Mouse (Mus musculus) limb, embryonic 15.5 days (tissue): ENCODE results near the gene Gm10401. TPM values are rescaled to one million over a fixed set of nuclear protein-coding genes. Genes with fewer than 3 reads are reported as not detected.
"Not testable (repeated sequence)": the region's sequence is repeated elsewhere in the genome, so short reads cannot be mapped to it uniquely, and the experiment has no call there.

ENCODE experiments used
- ATAC-seq: fragments of 200-750 bp; cut with Nextera tagmentation; 2 replicates; pipeline ENCODE4 v1.8.0; 2017; ENCODE audit warnings: low read depth, moderate TSS enrichment; ENCODE audit not compliant: insufficient number of reproducible peaks, low FRiP score, low TSS enrichment
- H3K27ac ChIP-seq: fragments of 300-500 bp; sonication (generic); 2 replicates; pipeline ENCODE4 v1.5.1; 2015; ENCODE audit warnings: moderate library complexity, mild to moderate bottlenecking, inconsistent platforms
- H3K27me3 ChIP-seq: fragments of 300-500 bp; sonication (generic); 2 replicates; pipeline ENCODE4 v1.6.1; 2015; ENCODE audit warnings: inconsistent platforms
- H3K36me3 ChIP-seq: fragments of 300-500 bp; sonication (generic); 2 replicates; pipeline ENCODE4 v1.6.1; 2015; ENCODE audit warnings: inconsistent platforms
- H3K4me1 ChIP-seq: fragments of 300-500 bp; sonication (generic); 2 replicates; pipeline ENCODE4 v1.6.1; 2015; ENCODE audit warnings: inconsistent platforms
- H3K4me2 ChIP-seq: fragments of 300-500 bp; sonication (generic); 2 replicates; pipeline ENCODE4 v1.6.1; 2015; ENCODE audit warnings: mild to moderate bottlenecking, inconsistent platforms
- H3K4me3 ChIP-seq: fragments of 300-500 bp; sonication (generic); 2 replicates; pipeline ENCODE4 v1.5.1; 2015; ENCODE audit warnings: mild to moderate bottlenecking, inconsistent platforms
- H3K9ac ChIP-seq: fragments of 300-500 bp; sonication (generic); 2 replicates; pipeline ENCODE4 v1.6.1; 2015; ENCODE audit warnings: inconsistent platforms
- H3K9me3 ChIP-seq: fragments of 300-500 bp; sonication (generic); 2 replicates; pipeline ENCODE4 v1.6.1; 2016; ENCODE audit warnings: inconsistent platforms
- WGBS: fragments of 180-500 bp; shearing (Covaris S2); methylation state at CpG from one replicate; pipeline ENCODE4 v1.1.7; 2015; 5-methylcytosine and 5-hydroxymethylcytosine counted together
- polyA plus RNA-seq: library from polyadenylated mRNA; unstranded; fragments of >200 nt; fragmentation: Nextera tagmentation; extraction: Ambion mirVana; gene quantifications from 2 replicates; pipeline ENCODE4 v1.2.1, GENCODE M21; 2015

Gm10401 gene
- polyA plus RNA-seq, 1 experiment from 2014 or later: 48.3 TPM

DNA sequence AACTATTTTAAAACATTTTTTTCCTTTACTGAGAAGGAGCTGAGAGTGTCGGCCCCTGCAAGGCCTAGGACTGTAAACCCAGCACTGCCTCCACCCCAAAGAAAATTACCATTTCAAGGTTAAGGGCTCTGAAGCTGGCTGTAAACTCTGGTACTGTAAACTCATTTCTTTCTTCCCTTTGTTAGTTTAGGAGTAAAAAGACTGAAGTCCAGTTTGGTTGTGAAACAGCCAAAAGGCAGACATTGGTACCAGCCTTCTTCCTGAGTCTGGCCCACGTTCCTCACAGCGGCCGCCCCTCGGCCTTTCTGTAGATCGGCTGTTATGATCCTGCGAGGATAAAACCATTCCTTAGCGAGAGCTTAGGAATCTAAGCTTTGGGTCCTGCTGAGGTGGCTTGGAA, 16.4 kb upstream of the Gm10401 start:
- Histone ChIP-seq H3K27ac (no peak overlapping the region), H3K9ac (no peak overlapping the region), H3K27me3 (no peaks in the 10 kb centered on the region), H3K4me3 (no peak overlapping the region), H3K4me1 (peaks cover 7% of the 10 kb centered on the region), H3K9me3 (no peaks in the 10 kb centered on the region), H3K36me3 (peaks cover 68% of the 10 kb centered on the region), H3K4me2 (no peak overlapping the region)
- no peak for ATAC-seq
- 94% methylated on average over 8 of the region's 8 CpGs for WGBS

DNA sequence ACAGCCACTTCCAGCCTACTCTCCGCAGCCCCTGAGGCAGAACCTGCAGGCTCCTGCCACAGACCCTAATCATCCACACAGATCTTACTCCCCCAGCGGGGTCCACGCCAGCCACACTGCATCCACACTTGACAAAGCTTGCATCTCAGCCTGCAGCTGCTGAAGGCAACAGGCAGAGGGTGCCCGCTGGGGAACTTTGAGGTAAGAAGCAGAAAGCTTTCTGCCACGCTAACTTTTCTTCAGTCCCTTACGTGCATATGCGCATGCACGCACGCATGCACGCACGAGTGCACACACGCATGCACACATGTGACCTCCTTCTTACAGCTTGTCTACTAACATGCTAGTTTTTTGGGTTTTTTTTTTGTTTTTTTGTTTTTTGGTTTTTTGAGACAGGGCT, 15.1 kb upstream of the Gm10401 start:
- WGBS: 95% methylated on average over 12 of the region's 12 CpGs
- Histone ChIP-seq H3K36me3 (peaks cover 68% of the 10 kb centered on the region), H3K4me2 (no peak overlapping the region), H3K27ac (no peak overlapping the region), H3K9me3 (no peaks in the 10 kb centered on the region), H3K4me1 (no peaks in the 10 kb centered on the region), H3K9ac (no peak overlapping the region), H3K4me3 (no peak overlapping the region), H3K27me3 (no peaks in the 10 kb centered on the region)
- no peak for ATAC-seq

DNA sequence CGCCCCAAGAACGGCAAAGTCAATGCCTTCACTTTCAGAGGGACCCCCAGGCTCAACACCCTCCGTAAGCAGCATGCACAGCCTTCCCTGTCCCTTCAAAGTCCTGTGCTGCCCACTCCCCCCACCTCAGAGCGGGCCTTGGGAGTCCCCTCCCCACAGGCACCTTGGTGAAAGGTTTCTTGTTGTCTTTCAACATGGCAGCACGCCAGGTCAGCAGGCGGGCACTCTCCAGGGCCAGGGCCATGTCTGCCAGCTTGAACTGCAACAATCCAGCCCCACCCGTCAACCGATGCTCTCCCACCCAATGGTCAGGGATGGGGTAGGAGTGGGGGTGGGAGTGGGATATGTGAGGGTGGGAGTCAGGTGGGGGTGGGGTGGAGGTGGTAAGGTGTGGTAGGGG, 13.1 kb upstream of the Gm10401 start:
- Histone ChIP-seq H3K36me3 (peaks cover 61% of the 10 kb centered on the region), H3K27me3 (no peaks in the 10 kb centered on the region), H3K9me3 (no peaks in the 10 kb centered on the region), H3K27ac (no peak overlapping the region), H3K4me1 (no peaks in the 10 kb centered on the region), H3K4me3 (no peak overlapping the region), H3K9ac (no peak overlapping the region), H3K4me2 (no peak overlapping the region)
- 89% methylated on average over 7 of the region's 8 CpGs for WGBS
- ATAC-seq: no peak

DNA sequence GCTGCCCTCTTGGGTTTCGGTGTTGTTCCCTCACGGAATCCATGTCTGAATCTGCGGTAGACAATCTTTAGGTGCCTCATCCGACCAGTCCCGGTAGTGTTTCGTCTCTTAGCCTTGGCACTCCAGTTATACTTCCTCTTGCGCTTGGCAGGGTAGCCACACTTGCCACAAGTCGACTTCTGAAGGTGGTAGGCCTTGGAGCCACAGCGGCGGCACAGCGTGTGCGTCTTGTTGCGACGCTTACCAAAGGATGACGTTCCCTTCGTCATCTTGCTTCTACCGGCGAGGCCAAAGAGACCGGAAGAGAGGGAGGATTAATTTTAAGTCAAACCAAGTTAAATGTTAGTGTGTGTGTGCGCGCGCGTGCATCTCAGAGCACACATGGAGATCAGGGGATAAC, 5.2 kb upstream of the Gm10401 start:
- H3K9me3 ChIP-seq, H3K4me1 ChIP-seq, H3K27ac ChIP-seq, ATAC-seq, H3K4me2 ChIP-seq, H3K4me3 ChIP-seq, H3K27me3 ChIP-seq, H3K9ac ChIP-seq: not testable (repeated sequence)
- WGBS: 96% methylated on average over 23 of the region's 23 CpGs
- peaks cover 36% of the 10 kb centered on the region for H3K36me3 ChIP-seq

GRCm38 (mm10) chr5:115102231-115102630, 4.1 kb upstream of the Gm10401 start:
- H3K4me1 ChIP-seq: no peaks in the 10 kb centered on the region
- peaks cover 37% of the 10 kb centered on the region for H3K36me3 ChIP-seq
- no peak for ATAC-seq
- H3K27ac ChIP-seq: no peak overlapping the region
- no peak overlapping the region for H3K9ac ChIP-seq
- no peak overlapping the region for H3K4me3 ChIP-seq
- H3K27me3 ChIP-seq: no peaks in the 10 kb centered on the region
- 85% methylated on average over 2 of the region's 2 CpGs for WGBS
- no peaks in the 10 kb centered on the region for H3K9me3 ChIP-seq
- no peak overlapping the region for H3K4me2 ChIP-seq

- H3K27me3 ChIP-seq: no peaks in the 10 kb centered on the region
- WGBS: 76% methylated on average over 6 of the region's 6 CpGs
- no peaks in the 10 kb centered on the region for H3K9me3 ChIP-seq
- no peaks in the 10 kb centered on the region for H3K4me1 ChIP-seq
- no peak overlapping the region for H3K4me2 ChIP-seq
- H3K4me3 ChIP-seq: no peak overlapping the region
- ATAC-seq: no peak; the same call in 1 of the 2 replicates
- H3K9ac ChIP-seq: no peak overlapping the region
- no peak overlapping the region for H3K27ac ChIP-seq
- H3K36me3 ChIP-seq: peaks cover 54% of the 10 kb centered on the region
Observed at GRCm38 (mm10) chr5:115100473-115100872, 2.4 kb upstream of the Gm10401 start.

GRCm38 (mm10) chr5:115099991-115100390, 1.9 kb upstream of the Gm10401 start:
- Histone ChIP-seq H3K27me3 (no peaks in the 10 kb centered on the region), H3K4me2 (no peak overlapping the region), H3K9ac (no peak overlapping the region), H3K4me1 (no peaks in the 10 kb centered on the region), H3K9me3 (no peaks in the 10 kb centered on the region), H3K4me3 (no peak overlapping the region), H3K36me3 (peaks cover 59% of the 10 kb centered on the region), H3K27ac (no peak overlapping the region)
- 88% methylated on average over 9 of the region's 9 CpGs for WGBS
- no peak for ATAC-seq

DNA sequence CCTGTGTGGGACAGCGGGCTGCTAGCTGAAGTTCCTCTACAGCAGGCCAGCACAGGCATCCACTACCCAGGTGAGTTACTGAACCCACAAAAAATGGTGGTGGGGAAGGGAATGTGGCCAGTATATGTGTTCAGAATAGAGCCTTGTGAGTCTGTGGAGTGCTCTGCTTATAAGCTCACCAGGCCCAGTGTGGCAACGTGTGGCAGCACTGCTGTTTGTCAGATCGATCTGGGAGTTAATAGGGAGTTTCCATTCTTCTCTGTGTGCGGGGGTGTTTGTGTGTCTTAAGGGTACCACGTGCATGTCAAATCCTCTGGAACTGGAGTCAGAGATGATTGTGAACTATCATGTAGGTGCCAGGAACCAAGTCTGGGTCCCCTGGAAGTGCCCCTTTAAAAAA, 1.4 kb upstream of the Gm10401 start:
- Histone ChIP-seq H3K27me3 (no peaks in the 10 kb centered on the region), H3K4me2 (no peak overlapping the region), H3K36me3 (peaks cover 64% of the 10 kb centered on the region), H3K27ac (no peak overlapping the region), H3K9me3 (no peaks in the 10 kb centered on the region), H3K9ac (no peak overlapping the region), H3K4me1 (no peaks in the 10 kb centered on the region), H3K4me3 (no peak overlapping the region)
- 81% methylated on average over 5 of the region's 5 CpGs for WGBS
- ATAC-seq: no peak

DNA sequence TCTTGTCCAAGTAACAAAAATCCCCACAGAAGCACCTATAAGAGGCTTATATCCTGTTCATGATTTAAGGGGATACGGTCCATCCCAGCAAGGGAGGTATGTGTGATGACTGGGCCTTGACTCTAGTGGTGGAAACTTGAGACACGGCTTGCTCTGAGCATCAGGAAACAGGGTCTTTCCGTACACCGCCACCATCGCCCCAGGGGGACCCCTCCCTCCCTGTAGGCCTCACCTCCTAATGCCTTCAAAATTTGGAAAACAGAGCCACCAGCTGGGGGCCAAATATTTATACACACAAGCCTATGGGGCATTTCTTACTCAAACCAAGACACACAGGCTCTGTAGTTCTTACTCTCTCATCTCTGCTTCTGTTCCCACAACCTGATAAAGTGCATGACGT, 6.3 kb downstream of the Gm10401 start:
- ATAC-seq: no peak
- Histone ChIP-seq H3K4me1 (no peaks in the 10 kb centered on the region), H3K27ac (no peak overlapping the region), H3K9ac (no peak overlapping the region), H3K9me3 (no peaks in the 10 kb centered on the region; the same call in 1 of the 2 replicates), H3K4me2 (no peak overlapping the region), H3K4me3 (no peak overlapping the region), H3K27me3 (no peaks in the 10 kb centered on the region), H3K36me3 (peaks cover 84% of the 10 kb centered on the region)
- 72% methylated on average over 6 of the region's 6 CpGs for WGBS

GRCm38 (mm10) chr5:115091015-115091414, 7.1 kb downstream of the Gm10401 start:
- H3K27ac ChIP-seq: no peak overlapping the region
- H3K36me3 ChIP-seq: peaks cover 84% of the 10 kb centered on the region
- no peak overlapping the region for H3K4me3 ChIP-seq
- H3K4me2 ChIP-seq: no peak overlapping the region
- H3K9ac ChIP-seq: no peak overlapping the region
- H3K4me1 ChIP-seq: no peaks in the 10 kb centered on the region
- no peak for ATAC-seq
- 56% methylated on average over 3 of the region's 3 CpGs for WGBS
- no peaks in the 10 kb centered on the region for H3K27me3 ChIP-seq
- H3K9me3 ChIP-seq: no peaks in the 10 kb centered on the region; the same call in 1 of the 2 replicates

DNA sequence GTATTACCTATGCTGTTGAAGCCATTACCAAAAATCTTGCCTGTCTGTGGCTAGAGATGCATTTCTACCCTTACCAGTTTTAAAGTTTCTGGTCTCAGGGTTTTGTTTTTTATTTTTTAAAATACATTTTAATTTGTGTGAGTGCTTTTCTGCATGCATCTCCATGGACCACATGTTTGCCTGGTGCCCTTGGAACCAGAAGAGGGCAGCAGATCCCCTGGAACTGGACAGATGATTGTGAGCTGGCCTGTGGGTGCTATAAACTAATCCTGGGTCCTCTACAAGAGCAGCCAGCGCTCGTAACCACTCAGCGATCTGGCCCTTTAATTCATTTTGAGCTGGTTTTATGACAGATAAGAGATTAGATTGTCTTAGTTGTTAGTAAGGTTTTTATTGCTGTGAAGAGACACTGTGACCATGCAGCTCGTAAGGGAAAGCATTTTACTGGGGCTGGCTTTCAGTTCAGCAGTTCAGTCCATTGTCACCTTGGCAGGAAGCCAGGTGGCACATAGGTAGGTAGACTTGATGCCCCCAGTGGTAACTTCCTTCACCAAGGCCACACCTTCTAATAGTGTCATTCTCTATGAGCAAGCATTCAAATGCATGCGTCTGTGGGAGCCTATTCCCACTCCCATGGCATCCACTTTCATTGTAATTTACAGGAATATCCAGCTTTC, 8.4 kb downstream of the Gm10401 start:
- 87% methylated on average over 5 of the region's 5 CpGs for WGBS

DNA sequence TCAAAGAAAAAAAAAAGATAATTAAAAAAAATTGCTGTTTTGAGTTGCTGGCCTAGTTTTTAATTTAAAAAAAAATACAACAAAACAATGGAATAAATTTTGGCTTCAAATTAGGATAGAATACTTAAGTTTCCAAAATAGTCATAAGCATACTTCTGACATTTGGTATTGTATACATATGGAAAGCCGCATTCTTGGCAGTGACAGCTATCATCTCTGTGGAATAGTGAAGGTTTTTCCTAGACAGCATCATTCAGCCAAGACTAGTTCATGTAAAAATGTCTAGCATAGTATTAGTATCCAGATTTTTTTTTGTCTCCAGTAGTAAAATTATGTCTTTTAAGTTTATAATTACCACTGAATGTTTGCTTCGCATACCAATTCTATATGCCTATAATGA, 12.4 kb downstream of the Gm10401 start:
- ATAC-seq: no peak
- Histone ChIP-seq H3K4me2 (no peak overlapping the region), H3K9ac (no peak overlapping the region), H3K27ac (no peak overlapping the region), H3K4me3 (no peak overlapping the region), H3K36me3 (peaks cover 83% of the 10 kb centered on the region), H3K4me1 (no peaks in the 10 kb centered on the region), H3K9me3 (no peaks in the 10 kb centered on the region; the same call in 1 of the 2 replicates), H3K27me3 (no peaks in the 10 kb centered on the region)
- 95% methylated on average over 2 of the region's 2 CpGs for WGBS

More for the DNA sequence above, 8.4 kb downstream of the Gm10401 start:
- peaks cover 79% of the 10 kb centered on the region for H3K36me3 ChIP-seq
- no peak overlapping the region for H3K4me3 ChIP-seq
- no peaks in the 10 kb centered on the region; the same call in 1 of the 2 replicates for H3K9me3 ChIP-seq
- H3K9ac ChIP-seq: no peak overlapping the region
- no peak for ATAC-seq
- no peaks in the 10 kb centered on the region for H3K27me3 ChIP-seq
- no peak overlapping the region for H3K27ac ChIP-seq
- no peaks in the 10 kb centered on the region for H3K4me1 ChIP-seq
- no peak overlapping the region for H3K4me2 ChIP-seq

GRCm38 (mm10) chr5:115083492-115083891, 14.6 kb downstream of the Gm10401 start:
- H3K4me2 ChIP-seq: no peak overlapping the region
- no peak for ATAC-seq
- peaks cover 63% of the 10 kb centered on the region for H3K36me3 ChIP-seq
- H3K27ac ChIP-seq: no peak overlapping the region
- no peak overlapping the region for H3K9ac ChIP-seq
- no peak overlapping the region for H3K4me3 ChIP-seq
- no peaks in the 10 kb centered on the region for H3K27me3 ChIP-seq
- no peaks in the 10 kb centered on the region for H3K4me1 ChIP-seq
- WGBS: 83% methylated on average over 6 of the region's 6 CpGs
- no peaks in the 10 kb centered on the region for H3K9me3 ChIP-seq
